Mouse (Mus musculus) heart, adult 2 months (tissue): ENCODE data around the gene Cacna1c. TPM values are rescaled to one million over a fixed set of nuclear protein-coding genes. Genes with fewer than 3 reads are reported as not detected.
A peak's percentile ranks its signal among the peaks of the same experiment; 100 is the strongest.

Experiments used
- DNase-seq, 2 experiments: peaks; one replicate each; pipeline ENCODE4 v3.0.0; 2021
- H3K27ac ChIP-seq: fragments of 200-600 bp; 2 replicates; pipeline ENCODE4 v1.8.1; 2022
- H3K27me3 ChIP-seq: fragments of 200-500 bp; 2 replicates; pipeline ENCODE4 v1.6.1; 2012; ENCODE audit warnings: mild to moderate bottlenecking, low read length, inconsistent platforms, mixed read lengths; ENCODE audit not compliant: control insufficient read depth, insufficient read depth
- H3K36me3 ChIP-seq: fragments of 200-500 bp; 2 replicates; pipeline ENCODE4 v1.6.1; 2012; ENCODE audit warnings: low read length, inconsistent platforms; ENCODE audit not compliant: control insufficient read depth, insufficient read depth
- H3K4me1 ChIP-seq: fragments of 200-500 bp; 2 replicates; pipeline ENCODE4 v1.6.1; 2011; ENCODE audit warnings: low read length; ENCODE audit not compliant: control insufficient read depth, insufficient read depth
- H3K4me3 ChIP-seq: fragments of 200-600 bp; 2 replicates; pipeline ENCODE4 v1.8.1; 2022
- H3K79me2 ChIP-seq: fragments of 200-500 bp; replicated peaks from 2 replicates; pipeline ENCODE4 v1.6.1; 2012; ENCODE audit warnings: mild to moderate bottlenecking, inconsistent platforms, low read length, moderate library complexity, mixed read lengths; ENCODE audit not compliant: control insufficient read depth, insufficient read depth
- H3K9ac ChIP-seq: fragments of 200-500 bp; 2 replicates; pipeline ENCODE4 v1.6.1; 2012; ENCODE audit warnings: low read depth, mild to moderate bottlenecking, control low read depth, inconsistent platforms, low read length, mixed read lengths
- CTCF ChIP-seq: fragments of 200-600 bp; IDR thresholded peaks from 2 replicates; pipeline ENCODE4 v1.8.1; 2022; ENCODE audit warnings: antibody characterized with exemption, mild to moderate bottlenecking, moderate library complexity
- EP300 ChIP-seq: fragments of 200-500 bp; IDR thresholded peaks from 2 replicates; pipeline ENCODE4 v1.6.1; 2011; ENCODE audit warnings: low read depth, low read length, control low read depth; ENCODE audit not compliant: insufficient read depth
- POLR2A ChIP-seq: fragments of 200-500 bp; IDR thresholded peaks from 2 replicates; pipeline ENCODE4 v1.6.1; 2011; ENCODE audit warnings: mild to moderate bottlenecking, low read depth, low read length, control low read depth; ENCODE audit not compliant: insufficient read depth
- WGBS: fragments of 180-500 bp; shearing (Covaris S2); methylation state at CpG from one replicate; pipeline ENCODE4 v1.1.7; 2018; 5-methylcytosine and 5-hydroxymethylcytosine counted together
- intact Hi-C: fragments of 180-260 bp; cut with DNase I; formaldehyde crosslinking; loops from one replicate; pipeline ENCODE4 v1.15.1; 2025
- polyA plus RNA-seq: library from polyadenylated mRNA; depleted of rRNA; stranded (reverse); fragments of >200 nt; gene quantifications from 2 replicates; pipeline ENCODE4 v1.2.3, GENCODE M21; 2012
- total RNA-seq, 2 experiments: library from RNA; stranded (reverse); gene quantifications; 2 replicates each; pipeline ENCODE4 v1.2.3; 2021

Gene Cacna1c
- total and polyA plus RNA-seq, 3 experiments, result 56.8 to 228 (median 194) TPM

GRCm38 (mm10) chr6:119042803-119043202, 153.4 kb downstream of the Cacna1c start:
- no peak for DNase-seq
- H3K9ac ChIP-seq, result no peak overlapping the region
- H3K79me2 ChIP-seq, result 0 out of 2 replicates have a peak, but pooled peaks cover 1% of the 10 kb centered on the region
- TF ChIP-seq EP300 (no peak), CTCF (no peak), POLR2A (no peak)
- H3K4me3 ChIP-seq, result no peak overlapping the region
- H3K27me3 ChIP-seq, result no peaks in the 10 kb centered on the region
- intact Hi-C loops, result no loop called here
- no peaks in the 10 kb centered on the region; the same call in 1 of the 2 replicates for H3K36me3 ChIP-seq
- H3K27ac ChIP-seq, result no peak overlapping the region
- 74% methylated on average over 3 of the region's 3 CpGs for WGBS
- peaks cover 18% of the 10 kb centered on the region for H3K4me1 ChIP-seq

GRCm38 (mm10) chr6:119040961-119041360, 155.3 kb downstream of the Cacna1c start:
- H3K27me3 ChIP-seq, result no peaks in the 10 kb centered on the region

GRCm38 (mm10) chr6:119039815-119040214, 156.4 kb downstream of the Cacna1c start:
- Histone ChIP-seq H3K27ac (no peak overlapping the region), H3K36me3 (no peaks in the 10 kb centered on the region; the same call in 1 of the 2 replicates), H3K27me3 (no peaks in the 10 kb centered on the region), H3K4me1 (peaks cover 19% of the 10 kb centered on the region), H3K9ac (no peak overlapping the region), H3K4me3 (no peak overlapping the region), H3K79me2 (0 out of 2 replicates have a peak, but pooled peaks cover 1% of the 10 kb centered on the region)
- DNase-seq, result no peak
- no peak for TF ChIP-seq POLR2A
- no peak for TF ChIP-seq CTCF
- TF ChIP-seq EP300, result no peak
- intact Hi-C loops, result no loop called here
- 74% methylated on average over 7 of the region's 7 CpGs for WGBS

More at GRCm38 (mm10) chr6:119040961-119041360, 155.3 kb downstream of the Cacna1c start:
- Histone ChIP-seq H3K79me2 (0 out of 2 replicates have a peak, but pooled peaks cover 1% of the 10 kb centered on the region), H3K36me3 (no peaks in the 10 kb centered on the region; the same call in 1 of the 2 replicates), H3K27ac (no peak overlapping the region), H3K4me1 (peaks cover 22% of the 10 kb centered on the region), H3K4me3 (no peak overlapping the region), H3K9ac (no peak overlapping the region)
- no peak for DNase-seq
- TF ChIP-seq POLR2A, result no peak
- TF ChIP-seq EP300, result no peak
- no peak for TF ChIP-seq CTCF
- 50% methylated on average over 7 of the region's 7 CpGs for WGBS
- intact Hi-C loops, result no loop called here

GRCm38 (mm10) chr6:119039293-119039692, 156.9 kb downstream of the Cacna1c start:
- H3K4me3 ChIP-seq, result no peak overlapping the region
- WGBS, result 51% methylated on average over 5 of the region's 5 CpGs
- H3K4me1 ChIP-seq, result peaks cover 18% of the 10 kb centered on the region
- H3K79me2 ChIP-seq, result 0 out of 2 replicates have a peak, but pooled peaks cover 1% of the 10 kb centered on the region
- intact Hi-C loops, result no loop called here
- no peak overlapping the region for H3K9ac ChIP-seq
- no peaks in the 10 kb centered on the region; the same call in 1 of the 2 replicates for H3K36me3 ChIP-seq
- DNase-seq, result no peak
- TF ChIP-seq POLR2A (no peak), EP300 (no peak), CTCF (no peak)
- H3K27me3 ChIP-seq, result no peaks in the 10 kb centered on the region
- no peak overlapping the region for H3K27ac ChIP-seq

- Histone ChIP-seq H3K27ac (peak overlapping the region; percentile 64), H3K27me3 (no peaks in the 10 kb centered on the region), H3K4me1 (peaks cover 12% of the 10 kb centered on the region), H3K9ac (no peak overlapping the region), H3K36me3 (no peaks in the 10 kb centered on the region), H3K79me2 (no peaks in the 10 kb centered on the region), H3K4me3 (no peak overlapping the region)
- WGBS, result 26% methylated on average over 6 of the region's 6 CpGs
- TF ChIP-seq EP300 (no peak), POLR2A (no peak), CTCF (no peak)
- intact Hi-C loops, result no loop called here
- DNase-seq, result peak; percentile 24 to 42
These were observed 158.4 kb downstream of the Cacna1c start for GRCm38 (mm10) chr6:119037815-119038214.

GRCm38 (mm10) chr6:119037047-119037446, 159.2 kb downstream of the Cacna1c start:
- H3K27ac ChIP-seq, result peak overlapping the region; percentile 64
- H3K27me3 ChIP-seq, result no peaks in the 10 kb centered on the region
- H3K4me3 ChIP-seq, result no peak overlapping the region
- H3K4me1 ChIP-seq, result peaks cover 10% of the 10 kb centered on the region
- H3K36me3 ChIP-seq, result no peaks in the 10 kb centered on the region
- H3K9ac ChIP-seq, result no peak overlapping the region
- TF ChIP-seq POLR2A, result no peak
- TF ChIP-seq EP300, result 0 out of 2 replicates have a peak, but pooled peaks have one; percentile 20
- H3K79me2 ChIP-seq, result no peaks in the 10 kb centered on the region
- intact Hi-C loops, result no loop called here
- DNase-seq, result peak; percentile 31 to 36
- WGBS, result 64% methylated on average over 2 of the region's 2 CpGs
